Mouse (Mus musculus): Measurements from ENCODE around the gene Nt5c3. TPM values are rescaled to one million over a fixed set of nuclear protein-coding genes. Genes with fewer than 3 reads are reported as not detected.

Nt5c3 gene
- polyA plus RNA-seq, 1 experiment from 2014 or later: 161 TPM

DNA sequence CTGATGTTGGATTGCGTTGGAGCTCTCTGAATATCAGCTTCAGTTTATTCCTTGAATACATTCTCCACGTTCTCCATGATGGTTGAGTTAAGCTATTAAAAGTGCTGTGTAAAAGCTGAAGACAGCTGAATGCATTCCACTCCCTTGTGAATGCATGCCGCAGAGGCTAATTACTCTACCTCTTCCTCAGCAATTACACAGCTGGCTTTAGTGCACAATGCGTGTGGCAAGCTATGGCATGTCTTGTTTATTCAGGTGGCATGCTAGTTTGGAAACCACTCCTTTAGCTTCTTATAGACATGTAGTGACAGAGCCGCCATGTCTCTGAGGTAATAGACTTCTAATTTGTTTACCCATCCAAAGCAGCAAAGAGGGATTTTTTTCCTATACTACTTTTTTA is 67.0 kb downstream of the Nt5c3 start:
- no peaks in the 10 kb centered on the region for H3K27me3 ChIP-seq (replicated peaks; ENCODE audit: control insufficient read depth, insufficient read depth, low read length)
- H3K9ac ChIP-seq (ENCODE audit: low read depth, low read length): no peak overlapping the region
- H3K27ac ChIP-seq (ENCODE audit: low read depth, low read length): no peak overlapping the region
- no peak for ATAC-seq
- no peak overlapping the region for H3K4me2 ChIP-seq (ENCODE audit: low read length)
- H3K4me3 ChIP-seq (ENCODE audit: low read length): no peak overlapping the region
- H3K36me3 ChIP-seq (ENCODE audit: control insufficient read depth, insufficient read depth, low read length): peaks cover 3% of the 10 kb centered on the region; the same call in 1 of the 2 replicates
- no peaks in the 10 kb centered on the region for H3K4me1 ChIP-seq (ENCODE audit: control insufficient read depth, insufficient read depth, low read depth, low read length)
- WGBS: 77% methylated on average over 5 of the region's 5 CpGs
- no peaks in the 10 kb centered on the region for H3K9me3 ChIP-seq (ENCODE audit: control insufficient read depth, low read length)

DNA sequence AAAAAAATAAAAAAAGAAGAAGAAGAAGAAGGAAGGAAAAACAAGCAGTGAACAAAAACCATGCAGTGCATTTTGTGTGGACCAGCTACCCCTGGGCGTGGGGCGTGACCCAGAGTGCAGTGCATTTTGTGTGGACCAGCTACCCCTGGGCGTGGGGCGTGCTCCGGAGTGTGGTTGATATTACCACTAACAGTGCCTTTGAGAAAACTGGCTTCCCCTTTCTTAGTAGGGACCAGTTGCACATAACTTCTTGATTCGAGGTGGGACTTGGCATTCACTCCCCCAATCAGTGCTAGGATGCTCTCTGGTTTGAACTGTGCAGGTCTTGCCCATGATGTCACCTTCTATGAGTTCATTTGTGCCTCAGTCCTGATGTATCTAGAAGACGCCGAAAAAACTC is 68.9 kb downstream of the Nt5c3 start:
- H3K9ac ChIP-seq (ENCODE audit: low read depth, low read length): no peak overlapping the region
- peaks cover 3% of the 10 kb centered on the region; the same call in 1 of the 2 replicates for H3K36me3 ChIP-seq (ENCODE audit: control insufficient read depth, insufficient read depth, low read length)
- no peak overlapping the region for H3K4me2 ChIP-seq (ENCODE audit: low read length)
- 98% methylated on average over 8 of the region's 8 CpGs for WGBS
- no peaks in the 10 kb centered on the region for H3K9me3 ChIP-seq (ENCODE audit: control insufficient read depth, low read length)
- H3K4me3 ChIP-seq (ENCODE audit: low read length): no peak overlapping the region
- no peaks in the 10 kb centered on the region for H3K27me3 ChIP-seq (replicated peaks; ENCODE audit: control insufficient read depth, insufficient read depth, low read length)
- no peaks in the 10 kb centered on the region for H3K4me1 ChIP-seq (ENCODE audit: control insufficient read depth, insufficient read depth, low read depth, low read length)
- no peak overlapping the region for H3K27ac ChIP-seq (ENCODE audit: low read depth, low read length)
- ATAC-seq: no peak

- Histone ChIP-seq H3K4me2 (ENCODE audit: low read length) (no peak overlapping the region), H3K27me3 (replicated peaks; ENCODE audit: control insufficient read depth, insufficient read depth, low read length) (no peaks in the 10 kb centered on the region), H3K4me3 (ENCODE audit: low read length) (no peak overlapping the region), H3K27ac (ENCODE audit: low read depth, low read length) (no peak overlapping the region), H3K36me3 (ENCODE audit: control insufficient read depth, insufficient read depth, low read length) (no peaks in the 10 kb centered on the region), H3K9me3 (ENCODE audit: control insufficient read depth, low read length) (no peaks in the 10 kb centered on the region), H3K4me1 (ENCODE audit: control insufficient read depth, insufficient read depth, low read depth, low read length) (no peaks in the 10 kb centered on the region), H3K9ac (ENCODE audit: low read depth, low read length) (no peak overlapping the region)
- WGBS: 74% methylated on average over 7 of the region's 7 CpGs
- ATAC-seq: no peak
These were observed 73.4 kb downstream of the Nt5c3 start for GRCm38 (mm10) chr6:56850315-56850714.

GRCm38 (mm10) chr6:56848974-56849373 is 74.8 kb downstream of the Nt5c3 start:
- no peaks in the 10 kb centered on the region for H3K4me1 ChIP-seq (ENCODE audit: control insufficient read depth, insufficient read depth, low read depth, low read length)
- H3K27ac ChIP-seq (ENCODE audit: low read depth, low read length): no peak overlapping the region
- H3K4me3 ChIP-seq (ENCODE audit: low read length): no peak overlapping the region
- no peak overlapping the region for H3K4me2 ChIP-seq (ENCODE audit: low read length)
- H3K9ac ChIP-seq (ENCODE audit: low read depth, low read length): no peak overlapping the region
- WGBS: 92% methylated on average over 3 of the region's 3 CpGs
- no peaks in the 10 kb centered on the region for H3K9me3 ChIP-seq (ENCODE audit: control insufficient read depth, low read length)
- no peaks in the 10 kb centered on the region for H3K36me3 ChIP-seq (ENCODE audit: control insufficient read depth, insufficient read depth, low read length)
- no peaks in the 10 kb centered on the region for H3K27me3 ChIP-seq (replicated peaks; ENCODE audit: control insufficient read depth, insufficient read depth, low read length)
- no peak for ATAC-seq

DNA sequence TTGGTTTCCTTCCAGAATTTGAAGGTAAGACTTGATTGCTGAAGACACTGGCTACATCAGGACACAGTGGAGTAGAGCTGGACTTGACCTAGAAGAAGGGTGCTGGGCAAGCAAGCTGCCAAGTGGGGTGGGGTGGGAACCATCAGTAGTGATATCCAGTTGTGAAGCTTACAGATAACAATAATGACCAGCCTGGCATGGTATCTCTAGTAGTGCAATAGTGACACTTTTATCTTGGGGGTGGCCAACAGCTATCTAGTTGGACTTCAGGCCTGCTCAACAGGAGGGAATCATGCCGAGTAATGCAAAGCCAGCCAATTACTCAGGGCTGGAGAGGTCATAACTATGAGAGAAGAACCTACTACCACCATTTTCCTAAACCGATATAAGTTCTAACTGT is 79.4 kb downstream of the Nt5c3 start:
- Histone ChIP-seq H3K27me3 (replicated peaks; ENCODE audit: control insufficient read depth, insufficient read depth, low read length) (no peaks in the 10 kb centered on the region), H3K9me3 (ENCODE audit: control insufficient read depth, low read length) (no peaks in the 10 kb centered on the region), H3K27ac (ENCODE audit: low read depth, low read length) (no peak overlapping the region), H3K4me2 (ENCODE audit: low read length) (no peak overlapping the region), H3K4me1 (ENCODE audit: control insufficient read depth, insufficient read depth, low read depth, low read length) (no peaks in the 10 kb centered on the region), H3K36me3 (ENCODE audit: control insufficient read depth, insufficient read depth, low read length) (no peaks in the 10 kb centered on the region), H3K9ac (ENCODE audit: low read depth, low read length) (no peak overlapping the region), H3K4me3 (ENCODE audit: low read length) (no peak overlapping the region)
- WGBS: 90% methylated on average over 2 of the region's 2 CpGs
- ATAC-seq: no peak

GRCm38 (mm10) chr6:56843229-56843628 is 80.5 kb downstream of the Nt5c3 start:
- no peak overlapping the region for H3K27ac ChIP-seq (ENCODE audit: low read depth, low read length)
- 87% methylated on average over 3 of the region's 3 CpGs for WGBS

DNA sequence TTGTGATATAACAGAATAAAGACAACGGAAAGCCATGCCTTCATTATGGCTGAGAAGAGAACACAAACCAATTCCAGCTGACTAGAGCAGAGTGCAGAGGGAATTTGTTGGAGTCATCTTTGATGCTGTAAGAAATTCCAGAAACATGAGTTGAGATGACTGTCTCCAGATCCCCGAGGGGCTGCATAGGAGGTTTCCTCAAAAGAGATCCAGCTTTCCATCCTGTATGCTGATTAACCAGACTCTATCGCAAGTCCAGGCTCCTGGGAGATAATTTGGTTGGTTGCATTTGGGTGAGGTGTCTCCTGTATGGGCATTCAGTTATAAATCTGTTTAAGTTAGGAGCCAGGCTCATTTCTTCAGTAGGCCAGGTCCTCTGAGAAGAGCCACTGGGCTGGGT is 86.1 kb downstream of the Nt5c3 start:
- WGBS: 97% methylated on average over 3 of the region's 3 CpGs
- Histone ChIP-seq H3K27ac (ENCODE audit: low read depth, low read length) (no peak overlapping the region), H3K9ac (ENCODE audit: low read depth, low read length) (no peak overlapping the region), H3K36me3 (ENCODE audit: control insufficient read depth, insufficient read depth, low read length) (no peaks in the 10 kb centered on the region), H3K4me1 (ENCODE audit: control insufficient read depth, insufficient read depth, low read depth, low read length) (no peaks in the 10 kb centered on the region), H3K4me2 (ENCODE audit: low read length) (no peak overlapping the region), H3K4me3 (ENCODE audit: low read length) (no peak overlapping the region), H3K9me3 (ENCODE audit: control insufficient read depth, low read length) (no peaks in the 10 kb centered on the region), H3K27me3 (replicated peaks; ENCODE audit: control insufficient read depth, insufficient read depth, low read length) (no peaks in the 10 kb centered on the region)
- no peak for ATAC-seq

More at GRCm38 (mm10) chr6:56843229-56843628, 80.5 kb downstream of the Nt5c3 start:
- Histone ChIP-seq H3K9me3 (ENCODE audit: control insufficient read depth, low read length) (no peaks in the 10 kb centered on the region), H3K36me3 (ENCODE audit: control insufficient read depth, insufficient read depth, low read length) (no peaks in the 10 kb centered on the region), H3K4me3 (ENCODE audit: low read length) (no peak overlapping the region), H3K4me1 (ENCODE audit: control insufficient read depth, insufficient read depth, low read depth, low read length) (no peaks in the 10 kb centered on the region), H3K27me3 (replicated peaks; ENCODE audit: control insufficient read depth, insufficient read depth, low read length) (no peaks in the 10 kb centered on the region), H3K9ac (ENCODE audit: low read depth, low read length) (no peak overlapping the region), H3K4me2 (ENCODE audit: low read length) (no peak overlapping the region)
- no peak for ATAC-seq

GRCm38 (mm10) chr6:56837166-56837565 is 86.6 kb downstream of the Nt5c3 start:
- no peak overlapping the region for H3K4me3 ChIP-seq (ENCODE audit: low read length)
- no peak overlapping the region for H3K4me2 ChIP-seq (ENCODE audit: low read length)
- peaks cover 4% of the 10 kb centered on the region; the same call in 1 of the 2 replicates for H3K4me1 ChIP-seq (ENCODE audit: control insufficient read depth, insufficient read depth, low read depth, low read length)
- no peaks in the 10 kb centered on the region for H3K27me3 ChIP-seq (replicated peaks; ENCODE audit: control insufficient read depth, insufficient read depth, low read length)
- no peaks in the 10 kb centered on the region for H3K36me3 ChIP-seq (ENCODE audit: control insufficient read depth, insufficient read depth, low read length)
- no peaks in the 10 kb centered on the region for H3K9me3 ChIP-seq (ENCODE audit: control insufficient read depth, low read length)
- WGBS: 96% methylated on average over 12 of the region's 12 CpGs
- H3K9ac ChIP-seq (ENCODE audit: low read depth, low read length): no peak overlapping the region
- H3K27ac ChIP-seq (ENCODE audit: low read depth, low read length): no peak overlapping the region
- no peak for ATAC-seq

GRCm38 (mm10) chr6:56835532-56835931 is 88.2 kb downstream of the Nt5c3 start:
- Histone ChIP-seq H3K4me2 (ENCODE audit: low read length) (no peak overlapping the region), H3K36me3 (ENCODE audit: control insufficient read depth, insufficient read depth, low read length) (no peaks in the 10 kb centered on the region), H3K27me3 (replicated peaks; ENCODE audit: control insufficient read depth, insufficient read depth, low read length) (no peaks in the 10 kb centered on the region), H3K27ac (ENCODE audit: low read depth, low read length) (no peak overlapping the region), H3K9ac (ENCODE audit: low read depth, low read length) (no peak overlapping the region), H3K4me1 (ENCODE audit: control insufficient read depth, insufficient read depth, low read depth, low read length) (peaks cover 4% of the 10 kb centered on the region; the same call in 1 of the 2 replicates), H3K4me3 (ENCODE audit: low read length) (no peak overlapping the region), H3K9me3 (ENCODE audit: control insufficient read depth, low read length) (no peaks in the 10 kb centered on the region)
- no peak for ATAC-seq
- WGBS: 87% methylated on average over 10 of the region's 10 CpGs

GRCm38 (mm10) chr6:56834769-56835168 is 89.0 kb downstream of the Nt5c3 start:
- no peaks in the 10 kb centered on the region for H3K9me3 ChIP-seq (ENCODE audit: control insufficient read depth, low read length)
- WGBS: 60% methylated on average over 5 of the region's 5 CpGs
- no peak for ATAC-seq
- no peak overlapping the region for H3K27ac ChIP-seq (ENCODE audit: low read depth, low read length)
- H3K9ac ChIP-seq (ENCODE audit: low read depth, low read length): no peak overlapping the region
- no peaks in the 10 kb centered on the region for H3K27me3 ChIP-seq (replicated peaks; ENCODE audit: control insufficient read depth, insufficient read depth, low read length)
- no peak overlapping the region for H3K4me2 ChIP-seq (ENCODE audit: low read length)
- H3K36me3 ChIP-seq (ENCODE audit: control insufficient read depth, insufficient read depth, low read length): no peaks in the 10 kb centered on the region
- H3K4me3 ChIP-seq (ENCODE audit: low read length): no peak overlapping the region
- H3K4me1 ChIP-seq (ENCODE audit: control insufficient read depth, insufficient read depth, low read depth, low read length): peaks cover 4% of the 10 kb centered on the region; the same call in 1 of the 2 replicates

Measured in hindbrain, embryonic 16.5 days (tissue).